Mouse (Mus musculus) G1E (cell line): Measurements from ENCODE around the gene Dnajc9. TPM values are rescaled to one million over a fixed set of nuclear protein-coding genes. Genes with fewer than 3 reads are reported as not detected.
A peak's percentile ranks its signal among the peaks of the same experiment; 100 is the strongest.

Experiments
- ATAC-seq: 2 replicates; pipeline ENCODE4 v1.8.0; 2016; ENCODE audit warnings: mild to moderate bottlenecking; ENCODE audit not compliant: insufficient number of reproducible peaks, poor library complexity, low FRiP score, severe bottlenecking; ENCODE audit errors: extremely low read depth
- DNase-seq: peaks from one replicate; pipeline ENCODE4 v3.0.0; 2012; ENCODE audit warnings: low spot score
- H3K27me3 ChIP-seq: 2 replicates; pipeline ENCODE4 v1.6.1; 2012; ENCODE audit warnings: mild to moderate bottlenecking, low read length, inconsistent platforms; ENCODE audit not compliant: insufficient read depth
- H3K36me3 ChIP-seq: replicated peaks from 2 replicates; pipeline ENCODE3; 2012; ENCODE audit warnings: mild to moderate bottlenecking, inconsistent platforms
- H3K4me1 ChIP-seq: 2 replicates; pipeline ENCODE4 v1.6.1; 2012; ENCODE audit warnings: low read depth, low read length, inconsistent platforms, mixed read lengths; ENCODE audit not compliant: insufficient read depth
- H3K4me3 ChIP-seq: 2 replicates; pipeline ENCODE4 v1.5.1; 2012; ENCODE audit warnings: low read depth, mild to moderate bottlenecking, inconsistent platforms, low read length, moderate library complexity, mixed read lengths
- H3K9me3 ChIP-seq: replicated peaks from 2 replicates; pipeline ENCODE4 v1.6.1; 2012; ENCODE audit warnings: inconsistent platforms
- CTCF ChIP-seq: IDR thresholded peaks from 2 replicates; pipeline ENCODE4 v1.5.1; 2012; ENCODE audit warnings: low read depth, low read length, inconsistent platforms, mixed read lengths
- GATA1 ChIP-seq: IDR thresholded peaks from 2 replicates; pipeline ENCODE4 v1.6.1; 2012; ENCODE audit warnings: borderline replicate concordance, low read length, inconsistent platforms, mixed read lengths
- GATA2 ChIP-seq: IDR thresholded peaks from 2 replicates; pipeline ENCODE4 v1.6.1; 2012; ENCODE audit warnings: low read depth, low read length, inconsistent platforms, borderline replicate concordance
- POLR2AphosphoS5 ChIP-seq: IDR thresholded peaks from 2 replicates; pipeline ENCODE4 v1.6.1; 2012; ENCODE audit warnings: low read depth, low read length, inconsistent platforms; ENCODE audit not compliant: insufficient replicate concordance
- TAL1 ChIP-seq: conservative IDR thresholded peaks from 2 replicates; pipeline ENCODE4 v1.6.1; 2012; ENCODE audit warnings: low read depth, low read length, inconsistent platforms, mixed read lengths
- polyA plus RNA-seq: library from polyadenylated mRNA; stranded (reverse); fragments of >175 nt; gene quantifications from 2 replicates; pipeline ENCODE4 v1.2.3, GENCODE M21; 2012
- total RNA-seq, 2 experiments: library from RNA; stranded (forward) in 1 of 2; stranded (reverse) in 1 of 2; fragments of 200-1000 nt in 1 of 2; fragments of >200 nt in 1 of 2; fragmentation: Nextera tagmentation in 1 of 2; gene quantifications; 2 replicates each; pipeline ENCODE4 v1.2.3; 2014 to 2017

Dnajc9 gene
- total and polyA plus RNA-seq, 3 experiments: 83.3 to 259 (median 129) TPM

GRCm38 (mm10) chr14:20392326-20392725, 3.6 kb upstream of the Dnajc9 start:
- ATAC-seq: no peak
- Histone ChIP-seq H3K4me3 (peak overlapping the region; percentile 54), H3K4me1 (peaks cover 41% of the 10 kb centered on the region), H3K9me3 (no peaks in the 10 kb centered on the region), H3K27me3 (no peaks in the 10 kb centered on the region), H3K36me3 (peaks cover 36% of the 10 kb centered on the region)
- DNase-seq: peak; percentile 23
- TF ChIP-seq CTCF (no peak), GATA2 (no peak), POLR2AphosphoS5 (no peak), TAL1 (no peak), GATA1 (no peak)

- no peak for DNase-seq
- Histone ChIP-seq H3K27me3 (no peaks in the 10 kb centered on the region), H3K9me3 (no peaks in the 10 kb centered on the region), H3K4me3 (peak overlapping the region; percentile 93; the same call in 1 of the 2 replicates), H3K4me1 (peaks cover 56% of the 10 kb centered on the region), H3K36me3 (peaks cover 61% of the 10 kb centered on the region)
- TF ChIP-seq POLR2AphosphoS5 (no peak), CTCF (no peak)
- ATAC-seq: no peak
These were observed 853 bp upstream of the Dnajc9 start for GRCm38 (mm10) chr14:20389446-20390079.

GRCm38 (mm10) chr14:20379753-20380430, 8.8 kb downstream of the Dnajc9 start:
- Histone ChIP-seq H3K4me1 (peaks cover 15% of the 10 kb centered on the region; the same call in 1 of the 2 replicates), H3K27me3 (no peaks in the 10 kb centered on the region), H3K4me3 (no peak overlapping the region), H3K36me3 (peaks cover 88% of the 10 kb centered on the region), H3K9me3 (no peaks in the 10 kb centered on the region)
- DNase-seq (no peak), ATAC-seq (no peak)
- no peak for TF ChIP-seq POLR2AphosphoS5
- no peak for TF ChIP-seq CTCF
- TF ChIP-seq TAL1: no peak
- no peak for TF ChIP-seq GATA1
- no peak for TF ChIP-seq GATA2

- no peak for ATAC-seq
- Histone ChIP-seq H3K27me3 (no peaks in the 10 kb centered on the region), H3K4me3 (no peak overlapping the region), H3K9me3 (no peaks in the 10 kb centered on the region), H3K4me1 (peaks cover 15% of the 10 kb centered on the region; the same call in 1 of the 2 replicates), H3K36me3 (peaks cover 86% of the 10 kb centered on the region)
- no peak for TF ChIP-seq TAL1
- no peak for DNase-seq
These were observed 9.5 kb downstream of the Dnajc9 start for GRCm38 (mm10) chr14:20379087-20379640.

- ATAC-seq: peak; percentile 28; the same call in 1 of the 2 replicates
- TF ChIP-seq GATA2: no peak
- 0 out of 2 replicates have a peak, but pooled peaks have one; percentile 25 for TF ChIP-seq CTCF
- Histone ChIP-seq H3K9me3 (no peaks in the 10 kb centered on the region), H3K4me1 (peaks cover 15% of the 10 kb centered on the region; the same call in 1 of the 2 replicates), H3K36me3 (peaks cover 85% of the 10 kb centered on the region), H3K27me3 (no peaks in the 10 kb centered on the region), H3K4me3 (no peak overlapping the region)
- DNase-seq: peak; percentile 29
These were observed 10.2 kb downstream of the Dnajc9 start for GRCm38 (mm10) chr14:20378313-20379061.

GRCm38 (mm10) chr14:20377112-20377521, 11.6 kb downstream of the Dnajc9 start:
- peaks cover 82% of the 10 kb centered on the region for H3K36me3 ChIP-seq
- H3K27me3 ChIP-seq: no peaks in the 10 kb centered on the region
- no peak for TF ChIP-seq GATA2
- H3K4me1 ChIP-seq: peaks cover 15% of the 10 kb centered on the region; the same call in 1 of the 2 replicates
- H3K4me3 ChIP-seq: no peak overlapping the region
- DNase-seq: no peak
- H3K9me3 ChIP-seq: no peaks in the 10 kb centered on the region
- no peak for ATAC-seq
